Mouse (Mus musculus): ENCODE measurements around the gene Gpr19. TPM values are rescaled to one million over a fixed set of nuclear protein-coding genes. Genes with fewer than 3 reads are reported as not detected.

Gene Gpr19
- polyA plus RNA-seq, 1 experiment from 2014 or later, result 10.4 TPM

DNA sequence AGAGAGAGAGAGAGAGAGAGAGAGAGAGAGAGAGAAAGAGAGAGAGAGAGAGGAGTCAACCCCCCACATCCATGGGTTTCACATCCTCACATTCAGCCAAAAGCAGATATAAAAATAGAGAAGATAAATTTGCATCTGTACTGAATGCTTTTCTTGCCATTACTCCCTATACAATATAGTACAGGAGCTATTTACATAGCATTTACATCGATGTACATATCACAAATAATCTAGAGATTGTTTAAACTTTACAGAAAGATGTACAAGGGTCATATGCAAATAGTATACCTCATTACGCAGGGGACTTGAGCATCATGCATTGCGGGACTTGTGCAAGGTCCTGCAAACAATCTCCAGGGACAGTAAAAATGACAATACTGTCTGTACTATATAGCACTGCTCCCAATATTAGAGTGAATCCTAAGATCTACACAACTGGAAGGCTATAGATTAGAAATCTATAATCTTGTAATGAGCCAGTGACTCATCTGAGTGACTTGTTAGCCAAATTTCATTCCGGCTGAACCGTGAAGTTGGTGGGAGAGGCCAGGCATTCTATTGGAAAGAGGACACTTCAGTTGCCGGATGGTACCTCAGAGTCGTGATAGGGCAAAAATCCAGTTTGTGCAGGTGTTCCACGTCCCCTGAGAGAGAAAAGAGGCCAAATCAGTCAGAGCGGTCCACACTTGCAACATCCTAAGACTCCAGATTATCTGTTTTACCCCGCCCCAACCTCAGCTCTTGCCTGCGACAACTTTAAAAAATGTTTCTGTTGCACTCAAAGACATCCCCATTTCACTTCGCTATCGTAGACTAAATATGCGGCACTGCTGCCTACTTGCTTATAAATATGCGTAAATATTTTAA, 1.6 kb downstream of the Gpr19 start:
- WGBS, result 43% methylated on average over 15 of the region's 15 CpGs
- peak overlapping the region; percentile 47; the same call in 1 of the 2 replicates for H3K9ac ChIP-seq
- H3K27ac ChIP-seq, result peak overlapping the region; percentile 99; the same call in 1 of the 2 replicates
- H3K4me3 ChIP-seq (replicated peaks), result peak overlapping the region; percentile 47
- H3K27me3 ChIP-seq (replicated peaks), result no peaks in the 10 kb centered on the region
- 0 out of 2 replicates have a peak, but pooled peaks cover 4% of the 10 kb centered on the region for H3K4me1 ChIP-seq (replicated peaks)
- ATAC-seq, result no peak
- peak overlapping the region; percentile 74 for H3K4me2 ChIP-seq (replicated peaks)
- H3K36me3 ChIP-seq, result no peaks in the 10 kb centered on the region
- no peaks in the 10 kb centered on the region for H3K9me3 ChIP-seq

GRCm38 (mm10) chr6:134890436-134890835, 7.9 kb downstream of the Gpr19 start:
- ATAC-seq, result no peak
- 80% methylated on average over 7 of the region's 7 CpGs for WGBS
- Histone ChIP-seq H3K27me3 (replicated peaks) (no peaks in the 10 kb centered on the region), H3K4me2 (replicated peaks) (no peak overlapping the region), H3K9me3 (no peaks in the 10 kb centered on the region), H3K4me3 (replicated peaks) (no peak overlapping the region), H3K36me3 (no peaks in the 10 kb centered on the region), H3K9ac (no peak overlapping the region), H3K4me1 (replicated peaks) (0 out of 2 replicates have a peak, but pooled peaks cover 4% of the 10 kb centered on the region), H3K27ac (no peak overlapping the region)

DNA sequence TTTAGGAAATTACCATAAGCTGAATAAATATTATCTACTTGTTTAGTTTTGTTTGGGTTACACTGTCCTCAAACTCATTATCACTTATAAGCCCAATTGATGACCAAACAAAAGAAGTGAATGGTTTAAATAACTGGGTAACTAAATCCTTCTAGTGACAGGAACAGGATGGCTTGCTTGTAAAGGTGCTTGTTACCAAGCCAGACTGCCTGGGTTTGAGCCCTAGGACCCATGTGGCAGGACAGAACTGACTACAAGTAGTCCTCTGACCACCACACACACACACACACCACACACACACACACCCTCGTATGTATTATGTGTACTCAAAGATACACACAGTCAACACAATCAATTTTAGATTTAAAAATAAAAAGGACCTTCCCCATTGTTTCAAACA, 8.6 kb downstream of the Gpr19 start:
- H3K9ac ChIP-seq, result no peak overlapping the region
- no peaks in the 10 kb centered on the region for H3K9me3 ChIP-seq
- WGBS, result 89% methylated on average over 1 of the region's 1 CpGs
- H3K27ac ChIP-seq, result no peak overlapping the region
- H3K36me3 ChIP-seq, result no peaks in the 10 kb centered on the region
- no peak overlapping the region for H3K4me3 ChIP-seq (replicated peaks)
- no peak overlapping the region for H3K4me2 ChIP-seq (replicated peaks)
- 0 out of 2 replicates have a peak, but pooled peaks cover 4% of the 10 kb centered on the region for H3K4me1 ChIP-seq (replicated peaks)
- no peak for ATAC-seq
- no peaks in the 10 kb centered on the region for H3K27me3 ChIP-seq (replicated peaks)

DNA sequence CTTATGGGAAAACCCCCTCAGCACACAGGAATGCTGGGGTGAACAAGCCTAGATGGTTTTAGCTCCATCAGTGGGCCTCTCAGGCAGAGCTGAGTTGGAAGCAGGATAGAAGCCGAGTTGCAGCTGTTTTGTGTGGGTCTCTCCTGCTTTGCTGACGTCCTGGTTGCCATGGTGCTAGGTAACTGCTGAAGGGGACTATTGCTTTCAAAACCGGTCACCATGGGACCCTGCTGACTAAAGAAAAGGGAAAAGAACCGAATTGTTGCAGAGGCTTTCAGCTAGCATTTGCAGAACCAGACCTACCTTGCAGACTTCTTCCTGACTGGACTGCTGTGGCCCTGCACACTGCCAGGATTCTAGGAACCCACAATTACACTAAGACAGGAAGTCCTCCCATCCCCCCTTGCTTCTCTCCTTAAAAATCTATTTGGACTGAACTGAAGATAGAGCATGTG, 9.8 kb downstream of the Gpr19 start:
- H3K4me1 ChIP-seq (replicated peaks), result 0 out of 2 replicates have a peak, but pooled peaks cover 4% of the 10 kb centered on the region
- ATAC-seq, result no peak
- H3K9ac ChIP-seq, result no peak overlapping the region
- WGBS, result 9% methylated on average over 4 of the region's 4 CpGs
- no peaks in the 10 kb centered on the region for H3K36me3 ChIP-seq
- no peaks in the 10 kb centered on the region for H3K27me3 ChIP-seq (replicated peaks)
- no peak overlapping the region for H3K27ac ChIP-seq
- H3K9me3 ChIP-seq, result no peaks in the 10 kb centered on the region
- no peak overlapping the region for H3K4me2 ChIP-seq (replicated peaks)
- H3K4me3 ChIP-seq (replicated peaks), result no peak overlapping the region

DNA sequence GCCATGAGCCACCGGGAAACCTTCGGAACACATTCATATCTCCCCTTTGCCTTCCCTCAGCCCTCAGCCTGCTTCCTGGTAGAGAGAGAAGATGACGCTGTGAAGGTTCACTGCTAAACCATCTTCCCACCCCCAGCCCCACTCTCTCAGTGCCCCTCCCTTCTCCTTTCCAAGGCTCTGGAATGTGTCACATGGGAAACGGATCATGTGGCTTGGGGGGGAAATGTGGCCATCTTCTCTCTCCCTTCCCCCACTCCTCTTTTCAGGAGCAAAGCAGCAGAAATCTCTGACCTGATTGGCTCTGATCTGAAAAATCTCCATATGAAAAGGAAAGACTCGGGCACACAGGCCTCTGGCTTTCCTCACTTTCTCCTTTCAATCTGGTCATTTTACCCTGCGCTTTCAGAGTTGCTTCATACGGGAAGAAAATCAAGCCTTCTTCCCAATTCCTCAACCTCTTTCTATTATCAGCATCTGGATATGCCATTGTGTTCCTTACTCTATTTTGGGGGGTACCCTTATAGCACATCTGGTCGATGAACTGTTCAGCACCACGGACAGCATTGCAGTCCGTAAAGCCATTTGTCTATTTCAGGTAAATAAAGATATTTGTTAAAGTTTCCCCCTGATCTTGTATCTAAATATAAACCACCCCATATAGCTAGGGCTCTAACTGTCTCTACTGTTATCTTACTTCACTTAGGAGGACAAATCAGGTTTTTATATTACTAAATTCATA, 10.5 kb downstream of the Gpr19 start:
- Histone ChIP-seq H3K9me3 (no peaks in the 10 kb centered on the region), H3K36me3 (no peaks in the 10 kb centered on the region), H3K27me3 (replicated peaks) (no peaks in the 10 kb centered on the region), H3K27ac (no peak overlapping the region), H3K4me3 (replicated peaks) (peak overlapping the region; percentile 20), H3K4me2 (replicated peaks) (peak overlapping the region; percentile 43), H3K9ac (no peak overlapping the region), H3K4me1 (replicated peaks) (0 out of 2 replicates have a peak, but pooled peaks cover 4% of the 10 kb centered on the region)
- WGBS, result 5% methylated on average over 10 of the region's 10 CpGs
- ATAC-seq, result peak; percentile 70; the same call in 1 of the 2 replicates

- Histone ChIP-seq H3K27ac (no peak overlapping the region), H3K4me3 (replicated peaks) (no peak overlapping the region), H3K9ac (no peak overlapping the region; the same call in 1 of the 2 replicates), H3K27me3 (replicated peaks) (no peaks in the 10 kb centered on the region), H3K36me3 (no peaks in the 10 kb centered on the region), H3K9me3 (no peaks in the 10 kb centered on the region), H3K4me2 (replicated peaks) (peak overlapping the region; percentile 43), H3K4me1 (replicated peaks) (0 out of 2 replicates have a peak, but pooled peaks cover 4% of the 10 kb centered on the region)
- 38% methylated on average over 5 of the region's 5 CpGs for WGBS
- ATAC-seq, result no peak
Observed at GRCm38 (mm10) chr6:134887008-134887407, 11.4 kb downstream of the Gpr19 start.

GRCm38 (mm10) chr6:134886475-134886874, 11.9 kb downstream of the Gpr19 start:
- no peak overlapping the region for H3K4me3 ChIP-seq (replicated peaks)
- 79% methylated on average over 8 of the region's 8 CpGs for WGBS
- no peak overlapping the region for H3K9ac ChIP-seq
- no peak overlapping the region for H3K4me2 ChIP-seq (replicated peaks)
- H3K9me3 ChIP-seq, result no peaks in the 10 kb centered on the region
- no peak overlapping the region for H3K27ac ChIP-seq
- no peaks in the 10 kb centered on the region for H3K27me3 ChIP-seq (replicated peaks)
- 0 out of 2 replicates have a peak, but pooled peaks cover 4% of the 10 kb centered on the region for H3K4me1 ChIP-seq (replicated peaks)
- H3K36me3 ChIP-seq, result no peaks in the 10 kb centered on the region
- ATAC-seq, result no peak

DNA sequence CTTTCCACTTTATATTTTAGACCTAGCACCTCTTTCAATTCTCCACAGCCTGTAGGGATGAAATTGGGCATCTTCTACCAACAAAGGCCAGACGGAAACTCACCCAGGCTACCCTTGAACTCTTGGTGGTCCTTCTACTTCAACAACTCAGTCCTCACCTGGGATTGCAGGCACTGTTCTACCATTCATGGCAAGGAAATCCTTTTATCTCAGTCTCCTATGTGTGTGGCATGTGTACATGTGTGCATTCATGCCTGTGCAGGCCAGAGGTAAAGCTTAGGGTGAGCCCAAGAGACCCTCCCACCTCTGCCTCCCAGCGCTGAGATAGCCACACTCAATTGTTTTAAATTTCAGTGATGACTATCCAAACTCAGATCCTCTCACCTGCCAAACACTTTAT, 12.9 kb downstream of the Gpr19 start:
- H3K4me3 ChIP-seq (replicated peaks), result no peak overlapping the region
- no peak overlapping the region for H3K9ac ChIP-seq
- no peak overlapping the region for H3K4me2 ChIP-seq (replicated peaks)
- no peaks in the 10 kb centered on the region for H3K27me3 ChIP-seq (replicated peaks)
- 0 out of 2 replicates have a peak, but pooled peaks cover 4% of the 10 kb centered on the region for H3K4me1 ChIP-seq (replicated peaks)
- 89% methylated on average over 2 of the region's 2 CpGs for WGBS
- no peak overlapping the region for H3K27ac ChIP-seq
- no peaks in the 10 kb centered on the region for H3K36me3 ChIP-seq
- no peaks in the 10 kb centered on the region for H3K9me3 ChIP-seq
- no peak for ATAC-seq

- Histone ChIP-seq H3K27me3 (replicated peaks) (no peaks in the 10 kb centered on the region), H3K4me2 (replicated peaks) (no peak overlapping the region), H3K4me3 (replicated peaks) (no peak overlapping the region), H3K4me1 (replicated peaks) (0 out of 2 replicates have a peak, but pooled peaks cover 4% of the 10 kb centered on the region), H3K27ac (no peak overlapping the region), H3K9ac (no peak overlapping the region), H3K9me3 (no peaks in the 10 kb centered on the region), H3K36me3 (no peaks in the 10 kb centered on the region)
- WGBS, result 83% methylated on average over 4 of the region's 4 CpGs
- no peak for ATAC-seq
Observed at GRCm38 (mm10) chr6:134883661-134884060, 14.7 kb downstream of the Gpr19 start.

- ATAC-seq, result no peak
- Histone ChIP-seq H3K27ac (no peak overlapping the region), H3K27me3 (replicated peaks) (no peaks in the 10 kb centered on the region), H3K9ac (no peak overlapping the region), H3K4me1 (replicated peaks) (no peaks in the 10 kb centered on the region), H3K4me2 (replicated peaks) (no peak overlapping the region), H3K36me3 (no peaks in the 10 kb centered on the region), H3K4me3 (replicated peaks) (no peak overlapping the region), H3K9me3 (no peaks in the 10 kb centered on the region)
- 69% methylated on average over 2 of the region's 2 CpGs for WGBS
Observed at GRCm38 (mm10) chr6:134880046-134880445, 18.3 kb downstream of the Gpr19 start.

GRCm38 (mm10) chr6:134879556-134879955, 18.8 kb downstream of the Gpr19 start:
- Histone ChIP-seq H3K9me3 (no peaks in the 10 kb centered on the region), H3K27me3 (replicated peaks) (no peaks in the 10 kb centered on the region), H3K4me3 (replicated peaks) (no peak overlapping the region), H3K4me1 (replicated peaks) (no peaks in the 10 kb centered on the region), H3K9ac (no peak overlapping the region), H3K4me2 (replicated peaks) (no peak overlapping the region), H3K27ac (no peak overlapping the region), H3K36me3 (no peaks in the 10 kb centered on the region)
- ATAC-seq, result no peak
- 91% methylated on average over 5 of the region's 5 CpGs for WGBS

- Histone ChIP-seq H3K27me3 (replicated peaks) (no peaks in the 10 kb centered on the region), H3K4me2 (replicated peaks) (no peak overlapping the region), H3K36me3 (no peaks in the 10 kb centered on the region), H3K27ac (no peak overlapping the region), H3K4me1 (replicated peaks) (no peaks in the 10 kb centered on the region), H3K9ac (no peak overlapping the region), H3K9me3 (no peaks in the 10 kb centered on the region), H3K4me3 (replicated peaks) (no peak overlapping the region)
- no peak for ATAC-seq
- WGBS, result 69% methylated on average over 1 of the region's 1 CpGs
Observed at GRCm38 (mm10) chr6:134877892-134878291, 20.5 kb downstream of the Gpr19 start.

Measured in intestine, embryonic 15.5 days (tissue).